Mouse (Mus musculus) megakaryocyte, embryonic 14.5 days (primary cell): Measurements from ENCODE around the gene Cpne5.

Experiments
- FLI1 ChIP-seq: IDR thresholded peaks from 2 replicates; pipeline ENCODE4 v1.6.1; 2012; ENCODE audit warnings: low read length, inconsistent platforms, mixed read lengths
- GATA1 ChIP-seq: IDR thresholded peaks from 3 replicates; pipeline ENCODE4 v1.6.1; 2012; ENCODE audit warnings: mixed read lengths, low read length, inconsistent platforms, borderline replicate concordance

DNA sequence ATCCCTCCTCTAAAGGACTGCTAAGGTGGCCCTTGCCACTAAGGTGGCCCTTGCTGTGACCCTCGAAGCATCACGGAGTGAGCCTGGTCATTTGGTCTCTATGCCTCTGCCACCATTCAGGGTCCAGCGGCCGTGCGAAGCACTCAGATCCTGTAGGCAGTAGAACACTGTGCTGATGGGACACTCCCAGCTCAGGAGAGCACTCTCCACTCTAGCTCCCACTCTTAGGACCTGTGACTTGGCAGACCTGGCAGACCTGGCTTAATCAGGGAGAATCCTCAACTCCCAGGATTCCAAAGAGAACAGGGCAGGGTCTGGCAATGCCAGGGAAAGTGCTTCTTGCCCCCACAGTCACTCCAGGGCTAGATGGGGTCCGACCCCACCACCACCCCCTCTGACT, 58.0 kb downstream of the Cpne5 start:
- no peak for TF ChIP-seq GATA1
- TF ChIP-seq FLI1, result no peak
